Comparison of ENCODE assay signal across 20 mouse cellular contexts in the genomic region with DNA sequence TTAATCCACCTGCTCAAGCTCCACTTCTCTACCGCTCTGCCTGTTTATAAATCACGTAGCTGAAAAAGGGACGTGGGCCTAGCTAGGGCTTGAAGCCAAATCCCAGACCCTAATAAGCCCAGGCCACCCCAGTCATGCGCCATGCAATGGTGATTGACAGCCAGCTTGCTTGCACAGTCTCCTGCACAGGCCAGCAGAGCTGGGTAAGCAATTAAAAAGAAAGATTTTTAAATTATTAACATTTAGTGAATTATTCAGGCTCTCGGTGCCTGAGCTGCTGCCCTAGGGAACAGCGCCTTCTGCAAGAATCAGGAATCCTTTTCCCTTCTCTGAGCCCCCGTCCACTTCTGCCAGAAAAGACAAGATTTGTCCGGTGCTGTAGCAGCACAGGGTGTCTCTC. TPM values are rescaled to one million over a fixed set of nuclear protein-coding genes. Genes with fewer than 3 reads are reported as not detected.
DNase-seq lines count a peak whose midpoint lies in the region; ATAC-seq lines count a peak whose summit lies in the region.
"Had no signal": no experiment of that assay in that cellular context is flagged by ENCODE, and none has a peak within 500 bp of the region (broad histone marks: within the 10 kb centered on the region; RNA-seq: fewer than 3 reads in every experiment).

No protein-coding gene starts in this region.

- H3K4me2 ChIP-seq in heart, embryonic 11.5 days = peak overlapping the region; percentile 32; the same call in 1 of the 2 replicates
- H3K4me2 ChIP-seq in midbrain, embryonic 12.5 days (replicated peaks) = no peak overlapping the region
- H3K4me2 ChIP-seq in midbrain, embryonic 11.5 days = no peak overlapping the region
- H3K4me2 ChIP-seq in liver, embryonic 16.5 days (ENCODE audit: low read depth, low read length) = peak overlapping the region; percentile 56
- H3K4me2 ChIP-seq: neural tube, embryonic 12.5 days had no signal

- peaks cover 18% of the 10 kb centered on the region for H3K36me3 ChIP-seq in heart, embryonic 11.5 days (ENCODE audit: control insufficient read depth, insufficient read depth, low read length)
- H3K36me3 ChIP-seq in midbrain, embryonic 12.5 days = peaks cover 36% of the 10 kb centered on the region
- H3K36me3 ChIP-seq in midbrain, embryonic 11.5 days (ENCODE audit: control insufficient read depth, insufficient read depth, low read length) = peaks cover 12% of the 10 kb centered on the region; the same call in 1 of the 2 replicates
- H3K36me3 ChIP-seq in liver, embryonic 16.5 days (ENCODE audit: control insufficient read depth, insufficient read depth) = peaks cover 58% of the 10 kb centered on the region

- H3K9me3 ChIP-seq in heart, embryonic 11.5 days (replicated peaks; ENCODE audit: control insufficient read depth, low read length) = no peaks in the 10 kb centered on the region
- no peaks in the 10 kb centered on the region for H3K9me3 ChIP-seq in midbrain, embryonic 12.5 days
- H3K9me3 ChIP-seq in midbrain, embryonic 11.5 days (ENCODE audit: control insufficient read depth, low read length) = no peaks in the 10 kb centered on the region
- H3K9me3 ChIP-seq in liver, embryonic 16.5 days (replicated peaks; ENCODE audit: control insufficient read depth, low read length) = no peaks in the 10 kb centered on the region
- H3K9me3 ChIP-seq: limb, embryonic 10.5 days; neural tube, embryonic 12.5 days had no signal

- DNase-seq in heart, postnatal 10 days = no peak
- DNase-seq in midbrain, embryonic 11.5 days (ENCODE audit: low spot score, missing footprints) = no peak
- no peak for DNase-seq in adrenal gland, postnatal 4 days (ENCODE audit: low spot score in 2 of 2)
- DNase-seq in left cerebral cortex, adult 8-10 months (ENCODE audit: low spot score in 2 of 2) = no peak
- DNase-seq in thymus, postnatal 36 days = no peak
- DNase-seq: adrenal gland, adult 8-10 months; cerebellum, adult 11-12 months; cerebellum, postnatal 25 days; forebrain, postnatal 0 days; gastrocnemius, adult 2 months; heart, adult 18-20 months; lung, adult 2 months; lung, postnatal 4 days; right cerebral cortex, postnatal 25 days had no signal

- no peak overlapping the region for H3K4me3 ChIP-seq in heart, embryonic 11.5 days (ENCODE audit: low read depth, low read length)
- H3K4me3 ChIP-seq in midbrain, embryonic 12.5 days = no peak overlapping the region
- no peak overlapping the region for H3K4me3 ChIP-seq in midbrain, embryonic 11.5 days (ENCODE audit: low read depth, low read length)
- peak overlapping the region; percentile 43 for H3K4me3 ChIP-seq in liver, embryonic 16.5 days (ENCODE audit: low read depth, low read length)
- H3K4me3 ChIP-seq: gastrocnemius, adult 2 months; layer of hippocampus, adult 2 months; limb, embryonic 10.5 days; neural tube, embryonic 12.5 days had no signal

- H3K27me3 ChIP-seq in heart, embryonic 11.5 days (ENCODE audit: control insufficient read depth, insufficient read depth, low read length) = peaks cover 29% of the 10 kb centered on the region
- peaks cover 30% of the 10 kb centered on the region for H3K27me3 ChIP-seq in midbrain, embryonic 12.5 days
- H3K27me3 ChIP-seq in midbrain, embryonic 11.5 days (ENCODE audit: control insufficient read depth, insufficient read depth, low read length) = peaks cover 24% of the 10 kb centered on the region
- H3K27me3 ChIP-seq in liver, embryonic 16.5 days (ENCODE audit: control insufficient read depth, insufficient read depth, low read depth, low read length) = peaks cover 18% of the 10 kb centered on the region

- 77% methylated on average over 8 of the region's 8 CpGs for WGBS in heart, embryonic 11.5 days (ENCODE audit: insufficient replicate concordance)
- WGBS in midbrain, embryonic 12.5 days = 63% methylated on average over 8 of the region's 8 CpGs
- 76% methylated on average over 8 of the region's 8 CpGs for WGBS in midbrain, embryonic 11.5 days
- WGBS in liver, embryonic 16.5 days (ENCODE audit: insufficient replicate concordance) = 70% methylated on average over 8 of the region's 8 CpGs

- peaks cover 7% of the 10 kb centered on the region for H3K4me1 ChIP-seq in heart, embryonic 11.5 days (ENCODE audit: control insufficient read depth, insufficient read depth, low read length)
- H3K4me1 ChIP-seq in midbrain, embryonic 12.5 days = peaks cover 14% of the 10 kb centered on the region; the same call in 1 of the 2 replicates
- peaks cover 5% of the 10 kb centered on the region; the same call in 1 of the 2 replicates for H3K4me1 ChIP-seq in midbrain, embryonic 11.5 days (ENCODE audit: control insufficient read depth, insufficient read depth, low read length)
- H3K4me1 ChIP-seq in liver, embryonic 16.5 days (ENCODE audit: control insufficient read depth, low read depth, low read length) = peaks cover 57% of the 10 kb centered on the region

- no peak overlapping the region for H3K9ac ChIP-seq in heart, embryonic 11.5 days (ENCODE audit: low read depth, low read length)
- H3K9ac ChIP-seq in midbrain, embryonic 12.5 days (replicated peaks) = no peak overlapping the region
- no peak overlapping the region for H3K9ac ChIP-seq in midbrain, embryonic 11.5 days (ENCODE audit: low read length)
- H3K9ac ChIP-seq in liver, embryonic 16.5 days (ENCODE audit: low read depth, low read length) = peak overlapping the region; percentile 68
- H3K9ac ChIP-seq: forebrain, postnatal 0 days; neural tube, embryonic 12.5 days had no signal

- intact Hi-C loops in heart, postnatal 10 days (cut with DNase I) = no loop called here

- H3K27ac ChIP-seq in heart, embryonic 11.5 days (ENCODE audit: low read depth, low read length) = no peak overlapping the region
- H3K27ac ChIP-seq in midbrain, embryonic 12.5 days (replicated peaks) = peak overlapping the region; percentile 67
- H3K27ac ChIP-seq in midbrain, embryonic 11.5 days (ENCODE audit: low read depth, low read length) = no peak overlapping the region
- H3K27ac ChIP-seq in liver, embryonic 16.5 days (ENCODE audit: low read length) = peak overlapping the region; percentile 92
- H3K27ac ChIP-seq: gastrocnemius, adult 2 months; layer of hippocampus, adult 2 months; limb, embryonic 10.5 days; neural tube, embryonic 12.5 days had no signal

- no peak for ATAC-seq in heart, embryonic 11.5 days (replicated peaks; ENCODE audit: insufficient number of reproducible peaks, low FRiP score, low TSS enrichment)
- no peak for ATAC-seq in midbrain, embryonic 12.5 days (ENCODE audit: low FRiP score, low read depth)
- ATAC-seq in midbrain, embryonic 11.5 days (ENCODE audit: low FRiP score) = no peak
- no peak for ATAC-seq in liver, embryonic 16.5 days (ENCODE audit: low read depth)
- ATAC-seq: forebrain, postnatal 0 days had no signal

RNA-seq across cellular contexts. Expression of a gene that starts 4.4 kb away (rescaled TPM):
- 4.3 TPM in 2 replicates for polyA plus RNA-seq in heart, embryonic 11.5 days (2014; fragmentation: Nextera tagmentation; extraction: Ambion mirVana)
- total RNA-seq in heart, postnatal 10 days (2021) = under 1 TPM in 1 of 2 experiments, not detected in 1; 0.36 TPM
- 5.2 and 5.6 TPM in 2 replicates for polyA plus RNA-seq in midbrain, embryonic 12.5 days (2016; fragmentation: Nextera tagmentation; extraction: Ambion mirVana)
- 2.6 TPM in 2 replicates for polyA plus RNA-seq in midbrain, embryonic 11.5 days (2014; fragmentation: Nextera tagmentation; extraction: Ambion mirVana)
- polyA plus RNA-seq in liver, embryonic 16.5 days (2015; fragmentation: Nextera tagmentation; extraction: Ambion mirVana) = 36.4 and 37.7 TPM in 2 replicates
- total RNA-seq in adrenal gland, postnatal 4 days (2021) = 1 to 10 TPM; 5.9 to 8.0 TPM
- 1 to 10 TPM; 4.7 to 8.3 (median 7.7) TPM for total RNA-seq in left cerebral cortex, adult 8-10 months (2022)
- total RNA-seq: gastrocnemius, adult 2 months; heart, adult 18-20 months had no signal

RNA-seq across cellular contexts. Expression of a gene that starts 15.3 kb away (rescaled TPM):
- polyA plus RNA-seq in heart, embryonic 11.5 days (2014; fragmentation: Nextera tagmentation; extraction: Ambion mirVana) = 47.8 and 50.4 TPM in 2 replicates
- total RNA-seq in heart, postnatal 10 days (2021) = 10 to 100 TPM; 22.7 to 23.2 TPM
- polyA plus RNA-seq in midbrain, embryonic 12.5 days (2016; fragmentation: Nextera tagmentation; extraction: Ambion mirVana) = 85.2 and 93.7 TPM in 2 replicates
- 74.3 and 81.9 TPM in 2 replicates for polyA plus RNA-seq in midbrain, embryonic 11.5 days (2014; fragmentation: Nextera tagmentation; extraction: Ambion mirVana)
- 36.0 and 36.2 TPM in 2 replicates for polyA plus RNA-seq in liver, embryonic 16.5 days (2015; fragmentation: Nextera tagmentation; extraction: Ambion mirVana)
- 10 to 100 TPM; 41.5 to 47.3 TPM for total RNA-seq in adrenal gland, postnatal 4 days (2021)
- total RNA-seq in left cerebral cortex, adult 8-10 months (2022) = 10 to 100 TPM; 64.5 to 70.3 (median 68.1) TPM

RNA-seq across cellular contexts. Expression of a gene that starts 16.4 kb away (rescaled TPM):
- polyA plus RNA-seq in heart, embryonic 11.5 days (2014; fragmentation: Nextera tagmentation; extraction: Ambion mirVana) = 8.7 and 12.2 TPM in 2 replicates
- 1 to 10 TPM; 8.5 to 9.2 TPM for total RNA-seq in heart, postnatal 10 days (2021)
- 29.7 and 31.9 TPM in 2 replicates for polyA plus RNA-seq in midbrain, embryonic 12.5 days (2016; fragmentation: Nextera tagmentation; extraction: Ambion mirVana)
- 15.6 and 18.1 TPM in 2 replicates for polyA plus RNA-seq in midbrain, embryonic 11.5 days (2014; fragmentation: Nextera tagmentation; extraction: Ambion mirVana)
- polyA plus RNA-seq in liver, embryonic 16.5 days (2015; fragmentation: Nextera tagmentation; extraction: Ambion mirVana) = 3.8 and 4.1 TPM in 2 replicates
- total RNA-seq in adrenal gland, postnatal 4 days (2021) = 10 to 100 TPM; 26.9 to 27.8 TPM
- total RNA-seq in left cerebral cortex, adult 8-10 months (2022) = 10 to 100 TPM; 33.2 to 40.5 (median 38.6) TPM

RNA-seq across cellular contexts. Expression of a gene that starts 35.4 kb away (rescaled TPM):
- 0.58 and 0.72 TPM in 2 replicates for polyA plus RNA-seq in heart, embryonic 11.5 days (2014; fragmentation: Nextera tagmentation; extraction: Ambion mirVana)
- total RNA-seq in heart, postnatal 10 days (2021) = 100 to 1,000 TPM; 138 to 156 TPM
- 2.0 and 2.1 TPM in 2 replicates for polyA plus RNA-seq in midbrain, embryonic 12.5 days (2016; fragmentation: Nextera tagmentation; extraction: Ambion mirVana)
- 0.81 and 1.2 TPM in 2 replicates for polyA plus RNA-seq in midbrain, embryonic 11.5 days (2014; fragmentation: Nextera tagmentation; extraction: Ambion mirVana)
- 0.14 and 0.40 TPM in 2 replicates for polyA plus RNA-seq in liver, embryonic 16.5 days (2015; fragmentation: Nextera tagmentation; extraction: Ambion mirVana)
- 1 to 10 TPM; 4.1 to 4.7 TPM for total RNA-seq in adrenal gland, postnatal 4 days (2021)
- under 1 TPM; 0.34 to 0.59 (median 0.51) TPM for total RNA-seq in left cerebral cortex, adult 8-10 months (2022)

RNA-seq across cellular contexts. Expression of a gene that starts 48.0 kb away (rescaled TPM):
- 0.70 and 1.0 TPM in 2 replicates for polyA plus RNA-seq in heart, embryonic 11.5 days (2014; fragmentation: Nextera tagmentation; extraction: Ambion mirVana)
- 1 to 10 TPM; 6.1 to 8.2 TPM for total RNA-seq in heart, postnatal 10 days (2021)
- 7.6 and 8.1 TPM in 2 replicates for polyA plus RNA-seq in midbrain, embryonic 12.5 days (2016; fragmentation: Nextera tagmentation; extraction: Ambion mirVana)
- 2.4 TPM in 2 replicates for polyA plus RNA-seq in midbrain, embryonic 11.5 days (2014; fragmentation: Nextera tagmentation; extraction: Ambion mirVana)
- 1.0 and 1.2 TPM in 2 replicates for polyA plus RNA-seq in liver, embryonic 16.5 days (2015; fragmentation: Nextera tagmentation; extraction: Ambion mirVana)
- 1 to 10 TPM; 3.7 to 4.8 TPM for total RNA-seq in adrenal gland, postnatal 4 days (2021)
- total RNA-seq in left cerebral cortex, adult 8-10 months (2022) = 1 to 10 TPM; 5.9 to 7.5 (median 7.0) TPM

Comparison
In these comparisons a context has a peak if more than half of its experiments do, and no peak if none do; other contexts are left out.
1. H3K27ac ChIP-seq: peak in midbrain, embryonic 12.5 days (single experiment) and liver, embryonic 16.5 days (single experiment); none in heart, embryonic 11.5 days (single experiment) and midbrain, embryonic 11.5 days (single experiment).
2. H3K4me2 ChIP-seq: peak in heart, embryonic 11.5 days (single experiment) and liver, embryonic 16.5 days (single experiment); none in midbrain, embryonic 12.5 days (single experiment) and midbrain, embryonic 11.5 days (single experiment).